Mouse (Mus musculus) layer of hippocampus, postnatal 36 days (tissue): ENCODE measurements around the gene Rfc1. TPM values are rescaled to one million over a fixed set of nuclear protein-coding genes. Genes with fewer than 3 reads are reported as not detected.
"Not testable (repeated sequence)": the region's sequence is repeated elsewhere in the genome, so short reads cannot be mapped to it uniquely, and the experiment has no call there.

Source experiments
- DNase-seq, 2 experiments: peaks; one replicate each; pipeline ENCODE4 v3.0.0; 2022
- total RNA-seq, 2 experiments: library from RNA; stranded (reverse); gene quantifications; 2 replicates each; pipeline ENCODE4 v1.2.3; 2021

Rfc1 gene
- total RNA-seq, result 10 to 100 TPM; 30.1 to 35.6 TPM

DNA sequence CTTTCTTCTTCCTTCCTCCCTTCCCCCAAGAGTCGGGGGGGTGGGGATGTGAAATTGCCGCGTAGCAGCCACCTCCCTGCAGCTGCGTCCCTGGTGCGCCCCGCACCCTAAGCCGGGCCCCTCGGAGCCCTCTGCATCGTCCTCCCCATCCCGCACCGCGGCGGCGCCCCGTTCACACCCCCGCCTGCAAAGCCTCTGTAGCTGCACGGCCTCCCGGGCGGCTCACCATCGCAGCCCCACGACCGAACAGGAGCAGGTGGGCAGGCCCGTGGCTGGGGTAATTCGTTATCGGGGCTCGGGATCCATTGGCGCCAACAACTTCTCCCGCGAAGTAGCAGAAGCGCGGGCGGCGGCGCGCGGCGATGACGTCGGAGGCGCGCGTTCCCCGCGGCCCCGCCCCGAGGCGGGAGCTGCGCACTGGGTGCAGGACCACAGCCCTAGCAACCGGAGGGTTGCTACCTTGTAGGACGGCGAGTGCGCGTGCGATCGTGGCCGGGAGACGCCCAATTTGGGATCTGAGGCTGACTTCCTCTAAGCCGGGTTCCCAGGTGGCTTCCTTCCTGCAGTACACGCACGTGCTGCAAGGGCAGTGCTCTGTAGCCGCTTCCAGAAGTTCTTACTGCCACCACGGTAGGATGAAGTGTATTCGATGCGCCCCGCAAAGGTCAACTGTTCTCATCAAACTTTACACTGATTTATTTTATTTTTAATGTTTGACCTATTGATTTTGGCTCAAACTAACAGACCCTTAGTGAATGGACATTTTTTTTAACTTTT, at the start of gene Rfc1:
Rfc1 (minus strand) TSS at position 373 of the 777 bp plus-strand sequence.
- peak; percentile 87 to 90 for DNase-seq

DNA sequence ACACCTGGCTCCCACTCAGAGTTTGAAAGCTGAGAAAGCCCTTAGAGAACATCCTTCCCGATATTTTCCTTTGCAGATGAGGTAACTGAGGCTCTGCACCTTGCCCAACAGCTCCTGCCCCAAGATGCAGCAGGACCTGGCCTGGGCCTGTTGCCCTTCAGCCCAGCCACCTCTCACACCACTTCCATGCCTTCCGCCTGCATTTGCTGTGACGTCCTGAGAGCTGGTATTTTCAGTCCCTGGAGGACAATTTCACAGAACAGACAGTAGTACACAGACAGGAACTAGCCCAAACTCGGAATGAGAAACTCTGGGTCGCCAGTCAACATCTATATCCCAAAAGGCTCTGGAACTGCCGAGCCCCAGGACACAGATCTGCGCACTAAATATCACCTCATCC, 39.3 kb upstream of the Rfc1 start:
- DNase-seq, result no peak

GRCm38 (mm10) chr5:65371551-65371950, 36.1 kb upstream of the Rfc1 start:
- no peak for DNase-seq

DNA sequence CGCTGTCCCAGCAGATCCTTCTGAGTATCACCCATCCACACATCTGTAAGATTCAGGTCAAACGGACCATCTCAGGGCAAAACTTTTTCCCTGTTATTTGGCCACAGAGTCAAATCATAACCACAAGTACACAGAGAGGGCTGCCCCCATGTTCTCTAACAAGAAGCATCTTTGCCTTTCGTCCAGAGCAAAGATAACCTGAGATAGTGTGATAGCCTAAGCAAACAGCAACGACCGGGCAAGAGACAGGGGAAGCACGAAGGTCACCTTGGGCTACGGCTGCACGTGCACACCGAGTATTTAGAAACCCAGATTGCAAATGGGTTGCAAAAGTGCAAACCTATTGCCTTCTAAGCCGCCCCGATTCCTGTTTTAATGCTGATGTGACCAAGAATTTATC, 32.4 kb upstream of the Rfc1 start:
- no peak for DNase-seq

DNA sequence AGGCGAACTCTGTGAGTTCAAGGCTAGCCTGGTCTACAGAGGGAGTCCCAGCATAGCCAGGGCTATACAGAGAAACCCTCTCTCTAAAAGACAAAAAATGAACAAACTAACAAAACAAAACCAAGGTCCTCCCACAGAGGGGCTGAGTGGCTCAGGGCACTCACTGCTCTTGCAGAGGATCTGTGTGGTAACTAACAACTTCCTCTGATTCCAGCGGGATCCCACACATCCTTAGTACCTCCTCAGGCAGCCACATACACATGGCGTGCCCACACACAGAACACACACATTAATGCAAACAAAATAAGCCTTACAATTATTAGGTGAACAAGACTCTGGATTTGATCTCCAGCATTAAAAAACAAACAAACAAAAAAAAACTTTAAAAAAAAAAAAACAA, 22.3 kb upstream of the Rfc1 start:
- DNase-seq, result no peak

DNA sequence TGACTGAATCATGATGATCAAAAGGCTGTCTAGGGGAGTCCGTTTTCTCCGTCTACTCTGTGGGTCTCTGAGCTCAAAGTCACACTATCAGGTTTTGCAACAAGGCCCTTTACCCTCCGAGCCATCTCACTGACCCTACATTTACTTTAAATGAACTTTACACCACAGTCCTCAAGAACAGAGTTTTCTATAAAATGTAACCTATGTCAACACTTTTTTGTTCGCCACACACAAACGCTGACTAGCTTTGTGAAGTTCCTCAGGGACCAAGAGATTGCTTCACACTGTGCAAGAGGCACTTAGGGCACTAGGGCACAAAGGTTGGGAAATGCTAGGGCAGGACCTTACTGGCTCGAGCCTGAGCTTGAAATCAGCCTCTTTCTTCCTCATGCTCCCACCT, 21.4 kb upstream of the Rfc1 start:
- no peak for DNase-seq

GRCm38 (mm10) chr5:65354985-65355384, 19.5 kb upstream of the Rfc1 start:
- no peak for DNase-seq

- no peak for DNase-seq
Measured at GRCm38 (mm10) chr5:65354097-65354496, 18.6 kb upstream of the Rfc1 start.

GRCm38 (mm10) chr5:65350508-65350907, 15.0 kb upstream of the Rfc1 start:
- no peak for DNase-seq

GRCm38 (mm10) chr5:65348168-65348567, 12.7 kb upstream of the Rfc1 start, which contains the start of gene Klb:
TSS of gene Klb (plus strand) at chr5:65348314.
- no peak for DNase-seq

GRCm38 (mm10) chr5:65340167-65340566, 4.7 kb upstream of the Rfc1 start:
- no peak for DNase-seq

GRCm38 (mm10) chr5:65338394-65338793, 2.9 kb upstream of the Rfc1 start:
- no peak for DNase-seq

DNA sequence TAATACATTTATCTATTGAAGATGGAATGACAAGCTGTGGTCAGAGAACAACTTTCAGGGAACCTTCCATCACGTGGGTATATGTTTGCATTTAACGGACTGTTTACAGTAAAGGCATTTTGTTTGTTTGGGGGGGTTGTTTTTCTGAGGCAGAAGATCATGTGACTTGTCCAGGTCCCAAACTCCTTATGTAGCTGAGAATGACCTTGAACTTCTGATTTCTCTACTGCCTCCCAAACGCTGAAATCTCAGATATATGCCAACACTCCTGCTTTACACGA, 545 bp upstream of the Rfc1 start:
- no peak for DNase-seq

GRCm38 (mm10) chr5:65334788-65335187, 682 bp downstream of the Rfc1 start:
- no peak for DNase-seq

DNA sequence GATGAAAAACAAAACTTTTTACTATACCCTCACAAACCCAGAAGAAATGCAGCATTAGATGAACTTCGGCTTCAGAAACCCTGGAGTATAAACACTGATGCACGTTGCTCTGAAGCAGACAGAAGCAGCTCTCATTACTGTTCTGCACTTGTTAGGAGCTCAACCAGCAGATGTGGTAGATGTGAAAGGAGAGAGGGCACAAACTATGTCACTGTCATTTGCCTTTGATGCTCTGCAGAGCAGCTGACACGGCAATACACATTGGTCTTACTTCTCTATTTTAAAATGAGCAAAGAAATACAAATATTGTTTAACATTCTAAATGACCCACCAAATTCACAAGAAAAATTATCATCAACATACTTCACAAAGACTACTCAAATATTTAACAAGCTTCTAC, 5.5 kb downstream of the Rfc1 start:
- DNase-seq, result no peak

DNA sequence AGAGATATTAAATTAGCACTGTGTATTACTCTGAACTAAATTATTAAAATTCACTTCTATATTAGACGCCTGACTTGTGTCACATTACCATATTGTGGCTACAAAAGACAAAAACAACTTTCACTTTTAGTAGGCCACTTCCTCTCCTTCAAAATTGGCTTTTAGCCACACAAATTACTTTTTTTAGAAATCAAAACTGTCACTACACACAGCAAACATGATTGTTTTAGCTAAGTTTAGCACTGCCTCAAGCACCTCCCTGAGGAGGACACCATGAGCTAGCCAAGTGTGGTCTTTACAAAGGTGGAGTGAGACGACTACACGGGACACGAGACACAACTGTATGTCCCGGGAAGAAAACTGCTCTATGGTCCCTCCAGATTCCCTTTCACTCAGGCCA, 9.3 kb downstream of the Rfc1 start:
- DNase-seq, result no peak

DNA sequence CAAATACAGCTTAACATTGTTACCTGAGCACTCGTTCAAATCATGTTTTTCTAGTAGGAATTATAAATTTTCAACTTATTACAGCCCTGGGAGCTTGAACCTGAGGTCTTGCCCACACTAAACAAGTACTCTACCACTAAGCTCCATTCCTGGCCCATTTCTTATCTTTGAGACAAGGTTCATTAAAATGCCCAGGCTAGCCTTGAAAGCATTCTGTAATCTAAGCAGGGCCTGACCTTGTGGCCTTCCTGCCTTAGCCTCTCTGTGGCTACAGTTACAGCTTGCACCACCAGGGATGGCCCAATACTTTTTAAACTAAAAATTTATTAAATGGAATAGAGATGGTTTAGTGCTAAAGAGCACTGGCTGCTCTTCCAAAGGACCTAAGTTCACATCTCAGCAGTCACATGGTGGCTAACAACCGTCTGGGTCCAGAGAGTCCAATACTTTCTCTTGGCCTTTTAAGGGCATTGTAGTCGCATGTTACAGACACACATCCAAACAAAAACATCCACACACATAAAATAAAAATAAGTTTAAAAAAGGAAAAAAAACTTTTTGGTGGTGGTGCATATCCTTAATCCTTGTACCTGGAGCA, 10.6 kb downstream of the Rfc1 start:
- DNase-seq, result no peak

- no peak for DNase-seq
Measured at GRCm38 (mm10) chr5:65324271-65324670, 11.2 kb downstream of the Rfc1 start.

- no peak for DNase-seq
Measured at GRCm38 (mm10) chr5:65322165-65322564, 13.3 kb downstream of the Rfc1 start.

DNA sequence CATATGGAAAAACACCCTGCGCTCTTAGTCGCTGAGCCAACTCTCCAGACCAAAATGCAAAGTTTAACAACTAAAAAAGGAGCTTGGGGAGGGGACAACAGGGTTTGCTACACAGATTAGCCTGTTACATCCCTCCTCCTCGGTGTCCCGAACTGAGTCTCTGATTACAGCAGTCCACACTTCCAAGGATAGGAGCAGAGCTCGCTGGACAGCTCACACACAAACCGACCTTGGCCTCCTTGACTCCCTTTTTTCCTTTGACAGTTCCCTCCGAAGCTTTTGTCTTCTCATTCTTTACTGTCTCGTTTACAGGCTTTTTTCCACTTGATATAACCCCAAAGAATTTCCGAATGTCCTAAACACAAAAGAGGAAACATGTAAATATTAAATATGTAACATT, 16.3 kb downstream of the Rfc1 start:
- DNase-seq, result no peak

GRCm38 (mm10) chr5:65308866-65309265, 26.6 kb downstream of the Rfc1 start:
- DNase-seq, result no peak

DNA sequence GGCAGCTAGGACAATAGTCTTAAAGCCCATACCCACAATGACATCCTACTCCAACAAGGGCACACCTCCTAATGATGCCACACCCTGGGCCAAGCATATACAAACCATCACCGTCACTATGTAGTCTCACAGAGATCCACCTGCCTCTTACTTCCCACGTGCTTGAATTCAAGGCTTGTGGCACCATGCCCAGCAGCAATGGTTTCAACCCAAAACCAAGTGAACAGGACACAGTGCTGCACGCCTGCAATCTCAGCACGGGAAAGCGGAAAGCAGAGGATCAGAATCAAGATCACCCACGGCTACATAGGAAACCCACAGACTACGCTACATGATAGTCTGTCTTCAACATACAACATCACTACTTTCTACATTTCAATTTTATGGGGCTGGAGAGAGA, 27.3 kb downstream of the Rfc1 start:
- DNase-seq, result no peak

DNA sequence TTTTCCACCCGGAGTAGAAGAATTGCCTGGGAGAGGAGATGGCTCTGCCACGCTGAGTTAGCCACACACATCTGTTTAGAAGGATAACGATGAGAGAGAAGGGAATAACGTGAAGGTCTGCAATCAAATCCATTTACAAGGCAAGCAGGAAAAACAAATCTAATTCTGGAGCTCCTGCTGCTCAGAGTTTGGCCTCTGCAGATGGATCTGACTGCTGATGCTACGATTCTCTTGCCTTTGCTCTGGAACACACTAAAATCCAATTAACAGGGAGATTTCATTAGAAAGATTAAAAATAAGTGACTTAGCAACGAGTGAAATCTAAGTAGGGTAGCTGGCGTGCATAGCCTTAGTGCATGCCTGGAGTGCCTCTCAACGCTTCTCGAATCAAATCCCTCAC, 30.0 kb downstream of the Rfc1 start:
- DNase-seq, result peak in 1 of 2 experiments; percentile 21

- DNase-seq, result no peak
Measured at GRCm38 (mm10) chr5:65300121-65300520, 35.3 kb downstream of the Rfc1 start.

DNA sequence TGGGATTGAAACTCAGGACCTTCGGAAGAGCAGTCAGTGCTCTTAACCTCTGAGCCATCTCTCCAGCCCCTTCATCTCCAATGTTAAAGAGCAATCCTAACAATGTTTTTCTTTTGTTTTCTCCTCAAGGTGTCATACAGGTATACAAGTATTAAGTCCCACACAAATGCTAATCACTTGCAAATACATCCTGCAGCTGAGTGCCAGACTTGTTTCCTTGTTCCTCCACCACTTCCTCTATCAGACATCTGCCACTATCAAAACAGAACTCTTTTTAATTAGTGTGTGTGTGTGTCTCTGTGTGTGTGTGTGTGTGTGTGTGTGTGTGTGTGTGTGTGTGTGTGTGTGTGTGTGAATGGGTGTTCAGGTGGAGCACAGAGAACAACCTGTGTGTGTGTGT, 35.8 kb downstream of the Rfc1 start:
- DNase-seq, result not testable (repeated sequence)
